Mouse (Mus musculus) liver, postnatal 0 days (tissue): ENCODE results near the gene Selenom.

Experiments used
- CTCF ChIP-seq: sonication (generic); IDR thresholded peaks from 2 replicates; pipeline ENCODE4 v1.5.1; 2016; ENCODE audit warnings: antibody characterized with exemption, low read depth
- EP300 ChIP-seq: IDR thresholded peaks from 2 replicates; pipeline ENCODE4 v1.6.1; 2016; ENCODE audit warnings: antibody characterized with exemption, low read depth, mild to moderate bottlenecking

DNA sequence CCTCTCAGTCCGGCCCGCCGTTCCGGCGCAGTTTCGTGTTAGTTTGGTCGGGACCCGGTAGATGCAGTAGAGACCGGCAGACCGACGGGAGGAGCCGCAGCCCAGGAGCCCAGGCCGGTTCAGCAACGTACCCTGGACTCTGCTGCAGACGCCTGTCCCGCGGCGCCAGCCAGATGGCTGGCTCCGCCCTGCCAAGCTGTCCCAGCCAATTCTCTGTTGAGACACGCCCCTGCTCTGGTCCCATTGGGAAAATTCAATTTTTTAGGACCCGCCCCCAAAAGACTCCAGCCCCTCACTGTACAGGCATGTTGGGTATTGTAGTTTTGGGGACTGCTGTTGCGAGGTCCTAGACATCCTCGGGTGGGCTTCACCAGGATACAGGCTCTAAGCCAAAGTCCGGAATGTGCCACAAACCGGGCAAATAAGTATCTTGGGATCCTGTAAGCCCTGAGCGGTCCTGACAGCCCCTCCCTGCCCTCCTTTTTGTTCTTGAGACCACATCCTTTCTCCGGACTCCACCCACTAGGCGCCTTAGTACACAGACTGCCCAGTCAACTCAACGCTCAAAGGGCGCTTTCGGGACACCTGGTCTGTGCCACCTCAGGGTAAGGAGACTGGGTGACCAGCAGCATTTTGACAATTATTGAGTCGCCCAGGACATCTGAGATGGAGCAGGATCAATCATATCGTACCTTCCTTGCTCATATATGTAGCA is 24.8 kb downstream of the Selenom start:
- no peak for TF ChIP-seq CTCF
- no peak for TF ChIP-seq EP300
